Mouse (Mus musculus) limb, embryonic 13.5 days (tissue): ENCODE measurements around the gene Cd47. TPM values are rescaled to one million over a fixed set of nuclear protein-coding genes. Genes with fewer than 3 reads are reported as not detected.
"Not testable (repeated sequence)": the region's sequence is repeated elsewhere in the genome, so short reads cannot be mapped to it uniquely, and the experiment has no call there.

Experiments
- ATAC-seq: fragments of 200-750 bp; cut with Nextera tagmentation; 2 replicates; pipeline ENCODE4 v1.8.0; 2017; ENCODE audit warnings: low read depth, moderate number of reproducible peaks, moderate TSS enrichment; ENCODE audit not compliant: low FRiP score
- H3K27ac ChIP-seq: fragments of 300-500 bp; sonication (generic); 2 replicates; pipeline ENCODE4 v1.5.1; 2015; ENCODE audit warnings: inconsistent platforms, mild to moderate bottlenecking, moderate library complexity
- H3K27me3 ChIP-seq: fragments of 300-500 bp; sonication (generic); 2 replicates; pipeline ENCODE4 v1.6.1; 2015; ENCODE audit warnings: mild to moderate bottlenecking, inconsistent platforms
- H3K36me3 ChIP-seq: fragments of 300-500 bp; sonication (generic); 2 replicates; pipeline ENCODE4 v1.6.1; 2015; ENCODE audit warnings: inconsistent platforms, mild to moderate bottlenecking, moderate library complexity
- H3K4me1 ChIP-seq: fragments of 300-500 bp; sonication (generic); 2 replicates; pipeline ENCODE4 v1.6.1; 2015; ENCODE audit warnings: inconsistent platforms
- H3K4me2 ChIP-seq: fragments of 300-500 bp; sonication (generic); replicated peaks from 2 replicates; pipeline ENCODE4 v1.6.1; 2015; ENCODE audit warnings: inconsistent platforms, mild to moderate bottlenecking, moderate library complexity
- H3K4me3 ChIP-seq: fragments of 300-500 bp; sonication (generic); 2 replicates; pipeline ENCODE4 v1.5.1; 2015; ENCODE audit warnings: moderate library complexity, mild to moderate bottlenecking, inconsistent platforms
- H3K9ac ChIP-seq: fragments of 300-500 bp; sonication (generic); 2 replicates; pipeline ENCODE4 v1.6.1; 2015; ENCODE audit warnings: mild to moderate bottlenecking, inconsistent platforms
- H3K9me3 ChIP-seq: fragments of 300-500 bp; sonication (generic); 2 replicates; pipeline ENCODE4 v1.6.1; 2016; ENCODE audit warnings: inconsistent platforms
- whole genome bisulfite sequencing: fragments of 180-500 bp; shearing (Covaris S2); methylation state at CpG from one replicate; pipeline ENCODE4 v1.1.7; 2015; 5-methylcytosine and 5-hydroxymethylcytosine counted together
- polyA plus RNA-seq: library from polyadenylated mRNA; unstranded; fragments of >200 nt; fragmentation: Nextera tagmentation; extraction: Ambion mirVana; gene quantifications from 2 replicates; pipeline ENCODE4 v1.2.1, GENCODE M21; 2015

Gene Cd47
- polyA plus RNA-seq, 1 experiment from 2014 or later, result 62.5 TPM

GRCm38 (mm10) chr16:49814419-49814818, 14.1 kb downstream of the Cd47 start:
- no peaks in the 10 kb centered on the region for H3K9me3 ChIP-seq
- no peak for ATAC-seq
- H3K4me1 ChIP-seq, result peaks cover 12% of the 10 kb centered on the region; the same call in 1 of the 2 replicates
- no peaks in the 10 kb centered on the region for H3K27me3 ChIP-seq
- no peak overlapping the region for H3K9ac ChIP-seq
- H3K4me2 ChIP-seq, result no peak overlapping the region
- H3K27ac ChIP-seq, result no peak overlapping the region
- 60% methylated on average over 4 of the region's 4 CpGs for WGBS
- no peak overlapping the region for H3K4me3 ChIP-seq
- no peaks in the 10 kb centered on the region for H3K36me3 ChIP-seq

GRCm38 (mm10) chr16:49816889-49817288, 16.6 kb downstream of the Cd47 start:
- Histone ChIP-seq H3K9ac (no peak overlapping the region), H3K27me3 (no peaks in the 10 kb centered on the region), H3K4me3 (no peak overlapping the region), H3K4me1 (peaks cover 12% of the 10 kb centered on the region; the same call in 1 of the 2 replicates), H3K27ac (no peak overlapping the region), H3K36me3 (no peaks in the 10 kb centered on the region), H3K9me3 (no peaks in the 10 kb centered on the region), H3K4me2 (no peak overlapping the region)
- ATAC-seq, result no peak
- 90% methylated on average over 3 of the region's 3 CpGs for WGBS

GRCm38 (mm10) chr16:49818146-49818545, 17.8 kb downstream of the Cd47 start:
- Histone ChIP-seq H3K36me3 (no peaks in the 10 kb centered on the region), H3K4me1 (peaks cover 5% of the 10 kb centered on the region; the same call in 1 of the 2 replicates), H3K4me2 (no peak overlapping the region), H3K27ac (no peak overlapping the region), H3K9me3 (no peaks in the 10 kb centered on the region), H3K9ac (no peak overlapping the region), H3K4me3 (no peak overlapping the region), H3K27me3 (no peaks in the 10 kb centered on the region)
- WGBS, result 80% methylated on average over 5 of the region's 5 CpGs
- ATAC-seq, result no peak

- WGBS, result 51% methylated on average over 6 of the region's 6 CpGs
These were observed 18.3 kb downstream of the Cd47 start for GRCm38 (mm10) chr16:49818627-49819026.

GRCm38 (mm10) chr16:49819494-49819893, 19.2 kb downstream of the Cd47 start:
- Histone ChIP-seq H3K27ac (no peak overlapping the region), H3K4me2 (no peak overlapping the region), H3K4me1 (0 out of 2 replicates have a peak, but pooled peaks cover under 1% of the 10 kb centered on the region), H3K9me3 (no peaks in the 10 kb centered on the region), H3K9ac (no peak overlapping the region), H3K36me3 (no peaks in the 10 kb centered on the region), H3K4me3 (no peak overlapping the region), H3K27me3 (no peaks in the 10 kb centered on the region)
- WGBS, result 88% methylated on average over 3 of the region's 3 CpGs
- ATAC-seq, result no peak

More at GRCm38 (mm10) chr16:49818627-49819026, 18.3 kb downstream of the Cd47 start:
- H3K4me3 ChIP-seq, result no peak overlapping the region
- H3K27me3 ChIP-seq, result no peaks in the 10 kb centered on the region
- no peaks in the 10 kb centered on the region for H3K36me3 ChIP-seq
- H3K4me1 ChIP-seq, result 0 out of 2 replicates have a peak, but pooled peaks cover 3% of the 10 kb centered on the region
- H3K27ac ChIP-seq, result no peak overlapping the region
- no peak overlapping the region for H3K9ac ChIP-seq
- no peak for ATAC-seq
- no peaks in the 10 kb centered on the region for H3K9me3 ChIP-seq
- H3K4me2 ChIP-seq, result no peak overlapping the region

- H3K4me2 ChIP-seq, H3K9ac ChIP-seq, H3K9me3 ChIP-seq, H3K27me3 ChIP-seq, ATAC-seq, H3K4me1 ChIP-seq, H3K36me3 ChIP-seq, H3K27ac ChIP-seq, H3K4me3 ChIP-seq: not testable (repeated sequence)
- 93% methylated on average over 3 of the region's 3 CpGs for WGBS
These were observed 30.6 kb downstream of the Cd47 start for GRCm38 (mm10) chr16:49830911-49831310.

GRCm38 (mm10) chr16:49832339-49832738, 32.0 kb downstream of the Cd47 start:
- H3K27me3 ChIP-seq, result no peaks in the 10 kb centered on the region
- no peaks in the 10 kb centered on the region for H3K9me3 ChIP-seq
- H3K4me3 ChIP-seq, result no peak overlapping the region
- ATAC-seq, result no peak
- no peak overlapping the region for H3K27ac ChIP-seq
- no peaks in the 10 kb centered on the region for H3K4me1 ChIP-seq
- no peak overlapping the region for H3K9ac ChIP-seq
- H3K36me3 ChIP-seq, result no peaks in the 10 kb centered on the region
- H3K4me2 ChIP-seq, result no peak overlapping the region
- 66% methylated on average over 3 of the region's 3 CpGs for WGBS

- Histone ChIP-seq H3K9me3 (no peaks in the 10 kb centered on the region), H3K4me2 (no peak overlapping the region), H3K27me3 (no peaks in the 10 kb centered on the region), H3K36me3 (no peaks in the 10 kb centered on the region), H3K9ac (no peak overlapping the region), H3K4me1 (no peaks in the 10 kb centered on the region), H3K4me3 (no peak overlapping the region), H3K27ac (no peak overlapping the region)
- ATAC-seq, result no peak
- WGBS, result 75% methylated on average over 4 of the region's 4 CpGs
These were observed 33.9 kb downstream of the Cd47 start for GRCm38 (mm10) chr16:49834130-49834693.

GRCm38 (mm10) chr16:49836634-49837164, 36.4 kb downstream of the Cd47 start:
- Histone ChIP-seq H3K9me3 (no peaks in the 10 kb centered on the region), H3K4me1 (peaks cover 6% of the 10 kb centered on the region; the same call in 1 of the 2 replicates), H3K27me3 (no peaks in the 10 kb centered on the region), H3K27ac (no peak overlapping the region), H3K9ac (no peak overlapping the region), H3K4me3 (no peak overlapping the region), H3K36me3 (no peaks in the 10 kb centered on the region), H3K4me2 (no peak overlapping the region)
- 83% methylated on average over 6 of the region's 6 CpGs for WGBS
- no peak for ATAC-seq

- Histone ChIP-seq H3K4me3 (no peak overlapping the region), H3K36me3 (no peaks in the 10 kb centered on the region), H3K9ac (no peak overlapping the region), H3K9me3 (no peaks in the 10 kb centered on the region), H3K27ac (no peak overlapping the region), H3K4me2 (no peak overlapping the region), H3K27me3 (no peaks in the 10 kb centered on the region), H3K4me1 (peaks cover 6% of the 10 kb centered on the region; the same call in 1 of the 2 replicates)
- ATAC-seq, result no peak
- WGBS, result 85% methylated on average over 6 of the region's 6 CpGs
These were observed 38.6 kb downstream of the Cd47 start for GRCm38 (mm10) chr16:49838923-49839322.

GRCm38 (mm10) chr16:49839681-49840535, 39.6 kb downstream of the Cd47 start:
- H3K9me3 ChIP-seq, result no peaks in the 10 kb centered on the region
- 57% methylated on average over 15 of the region's 15 CpGs for WGBS
- no peak for ATAC-seq
- no peak overlapping the region for H3K9ac ChIP-seq
- no peaks in the 10 kb centered on the region for H3K27me3 ChIP-seq
- no peak overlapping the region for H3K4me2 ChIP-seq
- peaks cover 6% of the 10 kb centered on the region; the same call in 1 of the 2 replicates for H3K4me1 ChIP-seq
- H3K4me3 ChIP-seq, result no peak overlapping the region
- no peak overlapping the region for H3K27ac ChIP-seq
- no peaks in the 10 kb centered on the region for H3K36me3 ChIP-seq

GRCm38 (mm10) chr16:49843723-49844122, 43.4 kb downstream of the Cd47 start:
- Histone ChIP-seq H3K36me3 (no peaks in the 10 kb centered on the region), H3K9me3 (no peaks in the 10 kb centered on the region), H3K4me3 (no peak overlapping the region), H3K27ac (no peak overlapping the region), H3K4me1 (peaks cover 6% of the 10 kb centered on the region; the same call in 1 of the 2 replicates), H3K27me3 (no peaks in the 10 kb centered on the region), H3K4me2 (no peak overlapping the region), H3K9ac (no peak overlapping the region)
- WGBS, result 65% methylated on average over 1 of the region's 1 CpGs
- ATAC-seq, result no peak
